Mouse (Mus musculus): ENCODE results near the gene Mrpl20. TPM values are rescaled to one million over a fixed set of nuclear protein-coding genes. Genes with fewer than 3 reads are reported as not detected.
A peak's percentile ranks its signal among the peaks of the same experiment; 100 is the strongest.

Gene Mrpl20
- polyA plus RNA-seq, 1 experiment: 109 TPM

GRCm38 (mm10) chr4:155829866-155830265 lies 27.2 kb downstream of the Mrpl20 start:
- TF ChIP-seq CTCF (IDR thresholded peaks at IDR 0.05; ENCODE audit: borderline replicate concordance, insufficient read depth, low read depth, low read length) (no peak), POLR2A (IDR thresholded peaks at IDR 0.05; ENCODE audit: borderline replicate concordance, insufficient read depth, low read length) (no peak)
- no peak overlapping the region for H3K4me3 ChIP-seq (replicated peaks; ENCODE audit: insufficient read depth, low read depth, low read length)
- DNase-seq: no peak
- no peak overlapping the region for H3K27ac ChIP-seq (ENCODE audit: insufficient read depth, low read length)
- H3K4me1 ChIP-seq (ENCODE audit: control insufficient read depth, insufficient read depth, low read length): peaks cover 8% of the 10 kb centered on the region
- 92% methylated on average over 4 of the region's 4 CpGs for WGBS
- no peaks in the 10 kb centered on the region for H3K27me3 ChIP-seq (ENCODE audit: control insufficient read depth, insufficient read depth, low read length)

- WGBS: 48% methylated on average over 8 of the region's 8 CpGs
- peaks cover 8% of the 10 kb centered on the region for H3K4me1 ChIP-seq (ENCODE audit: control insufficient read depth, insufficient read depth, low read length)
- H3K27ac ChIP-seq (ENCODE audit: insufficient read depth, low read length): no peak overlapping the region
- no peaks in the 10 kb centered on the region for H3K27me3 ChIP-seq (ENCODE audit: control insufficient read depth, insufficient read depth, low read length)
- H3K4me3 ChIP-seq (replicated peaks; ENCODE audit: insufficient read depth, low read depth, low read length): peak overlapping the region; percentile 14
- TF ChIP-seq POLR2A (IDR thresholded peaks at IDR 0.05; ENCODE audit: borderline replicate concordance, insufficient read depth, low read length) (no peak), CTCF (IDR thresholded peaks at IDR 0.05; ENCODE audit: borderline replicate concordance, insufficient read depth, low read depth, low read length) (no peak)
- DNase-seq: no peak
Observed at GRCm38 (mm10) chr4:155830596-155830995, 27.9 kb downstream of the Mrpl20 start.

- TF ChIP-seq POLR2A (IDR thresholded peaks at IDR 0.05; ENCODE audit: borderline replicate concordance, insufficient read depth, low read length) (peak; percentile 73; the same call in 1 of the 2 replicates), CTCF (IDR thresholded peaks at IDR 0.05; ENCODE audit: borderline replicate concordance, insufficient read depth, low read depth, low read length) (peak; percentile 82)
- Histone ChIP-seq H3K27ac (ENCODE audit: insufficient read depth, low read length) (peak within 1 kb of the TSS; percentile 44), H3K27me3 (ENCODE audit: control insufficient read depth, insufficient read depth, low read length) (no peaks in the 10 kb centered on the region), H3K4me1 (ENCODE audit: control insufficient read depth, insufficient read depth, low read length) (peaks cover 8% of the 10 kb centered on the region), H3K4me3 (replicated peaks; ENCODE audit: insufficient read depth, low read depth, low read length) (peak within 1 kb of the TSS; percentile 83)
- peak; percentile 95 to 97 for DNase-seq
- WGBS: under 1% methylated on average over 49 of the region's 49 CpGs
Observed at GRCm38 (mm10) chr4:155831205-155831766, 28.6 kb downstream of the Mrpl20 start, which contains the start of gene Aurkaip1. Aurkaip1 (plus strand) TSS chr4:155831272.

GRCm38 (mm10) chr4:155831831-155832230 lies 29.2 kb downstream of the Mrpl20 start:
- Histone ChIP-seq H3K4me3 (replicated peaks; ENCODE audit: insufficient read depth, low read depth, low read length) (peak overlapping the region; percentile 83), H3K27ac (ENCODE audit: insufficient read depth, low read length) (peak overlapping the region; percentile 44), H3K27me3 (ENCODE audit: control insufficient read depth, insufficient read depth, low read length) (no peaks in the 10 kb centered on the region), H3K4me1 (ENCODE audit: control insufficient read depth, insufficient read depth, low read length) (peaks cover 8% of the 10 kb centered on the region)
- DNase-seq: no peak
- under 1% methylated on average over 25 of the region's 25 CpGs for WGBS
- TF ChIP-seq CTCF (IDR thresholded peaks at IDR 0.05; ENCODE audit: borderline replicate concordance, insufficient read depth, low read depth, low read length) (no peak), POLR2A (IDR thresholded peaks at IDR 0.05; ENCODE audit: borderline replicate concordance, insufficient read depth, low read length) (no peak)

- no peak overlapping the region for H3K27ac ChIP-seq (ENCODE audit: insufficient read depth, low read length)
- H3K4me3 ChIP-seq (replicated peaks; ENCODE audit: insufficient read depth, low read depth, low read length): peak overlapping the region; percentile 83
- H3K4me1 ChIP-seq (ENCODE audit: control insufficient read depth, insufficient read depth, low read length): peaks cover 8% of the 10 kb centered on the region
- 34% methylated on average over 10 of the region's 10 CpGs for WGBS
- H3K27me3 ChIP-seq (ENCODE audit: control insufficient read depth, insufficient read depth, low read length): no peaks in the 10 kb centered on the region
- TF ChIP-seq CTCF (IDR thresholded peaks at IDR 0.05; ENCODE audit: borderline replicate concordance, insufficient read depth, low read depth, low read length): no peak
- TF ChIP-seq POLR2A (IDR thresholded peaks at IDR 0.05; ENCODE audit: borderline replicate concordance, insufficient read depth, low read length): no peak
- DNase-seq: no peak
Observed at GRCm38 (mm10) chr4:155832321-155832720, 29.6 kb downstream of the Mrpl20 start.

- 87% methylated on average over 4 of the region's 4 CpGs for WGBS
- DNase-seq: no peak
- Histone ChIP-seq H3K4me3 (replicated peaks; ENCODE audit: insufficient read depth, low read depth, low read length) (no peak overlapping the region), H3K4me1 (ENCODE audit: control insufficient read depth, insufficient read depth, low read length) (peaks cover 12% of the 10 kb centered on the region), H3K27me3 (ENCODE audit: control insufficient read depth, insufficient read depth, low read length) (no peaks in the 10 kb centered on the region), H3K27ac (ENCODE audit: insufficient read depth, low read length) (no peak overlapping the region)
- TF ChIP-seq CTCF (IDR thresholded peaks at IDR 0.05; ENCODE audit: borderline replicate concordance, insufficient read depth, low read depth, low read length) (no peak), POLR2A (IDR thresholded peaks at IDR 0.05; ENCODE audit: borderline replicate concordance, insufficient read depth, low read length) (no peak)
Observed at GRCm38 (mm10) chr4:155833234-155833633, 30.6 kb downstream of the Mrpl20 start.

GRCm38 (mm10) chr4:155833836-155834235 lies 31.2 kb downstream of the Mrpl20 start:
- Histone ChIP-seq H3K27me3 (ENCODE audit: control insufficient read depth, insufficient read depth, low read length) (no peaks in the 10 kb centered on the region), H3K4me3 (replicated peaks; ENCODE audit: insufficient read depth, low read depth, low read length) (no peak overlapping the region), H3K4me1 (ENCODE audit: control insufficient read depth, insufficient read depth, low read length) (peaks cover 12% of the 10 kb centered on the region), H3K27ac (ENCODE audit: insufficient read depth, low read length) (no peak overlapping the region)
- DNase-seq: peak; percentile 69 to 70
- WGBS: 19% methylated on average over 2 of the region's 2 CpGs
- TF ChIP-seq POLR2A (IDR thresholded peaks at IDR 0.05; ENCODE audit: borderline replicate concordance, insufficient read depth, low read length) (no peak), CTCF (IDR thresholded peaks at IDR 0.05; ENCODE audit: borderline replicate concordance, insufficient read depth, low read depth, low read length) (peak; percentile 68)

- 24% methylated on average over 11 of the region's 11 CpGs for WGBS
- DNase-seq: no peak
Observed at GRCm38 (mm10) chr4:155837404-155838010, 34.8 kb downstream of the Mrpl20 start.

More at GRCm38 (mm10) chr4:155837404-155838010, 34.8 kb downstream of the Mrpl20 start:
- TF ChIP-seq POLR2A (IDR thresholded peaks at IDR 0.05; ENCODE audit: borderline replicate concordance, insufficient read depth, low read length) (no peak), CTCF (IDR thresholded peaks at IDR 0.05; ENCODE audit: borderline replicate concordance, insufficient read depth, low read depth, low read length) (no peak)
- Histone ChIP-seq H3K27ac (ENCODE audit: insufficient read depth, low read length) (no peak overlapping the region), H3K4me1 (ENCODE audit: control insufficient read depth, insufficient read depth, low read length) (peaks cover 17% of the 10 kb centered on the region), H3K27me3 (ENCODE audit: control insufficient read depth, insufficient read depth, low read length) (no peaks in the 10 kb centered on the region), H3K4me3 (replicated peaks; ENCODE audit: insufficient read depth, low read depth, low read length) (no peak overlapping the region)
